Mouse (Mus musculus): ENCODE measurements at regions not wholly inside any gene's neighbourhood (a gene's known extent, or its start where the extent isn't known, plus 50 kb on each side); places are given as distances from the start of the nearest gene placed in this dataset.

- H3K9ac ChIP-seq (ENCODE audit: control insufficient read depth, low read depth, low read length, poor library complexity, severe bottlenecking) = no peak overlapping the region
- no peak overlapping the region for H3K4me3 ChIP-seq (ENCODE audit: control insufficient read depth in 1 of 2, insufficient read depth in 1 of 2, low read depth in 2 of 2, low read length in 2 of 2)
- H3K27ac ChIP-seq (ENCODE audit: control insufficient read depth, low read depth, low read length) = no peak overlapping the region
- H3K27me3 ChIP-seq (ENCODE audit: control insufficient read depth in 1 of 2, insufficient read depth in 2 of 2, low read length in 2 of 2) = no peaks in the 10 kb centered on the region; a peak in 1 of 4 replicates
- no peaks in the 10 kb centered on the region for H3K4me1 ChIP-seq (ENCODE audit: control insufficient read depth in 1 of 2, insufficient read depth in 2 of 2, low read length in 2 of 2)
- no peak for DNase-seq (ENCODE audit: low read depth, low spot score)
- no peaks in the 10 kb centered on the region for H3K79me2 ChIP-seq (ENCODE audit: control insufficient read depth, insufficient read depth, low read length, poor library complexity)
- TF ChIP-seq NELFE (IDR thresholded peaks at IDR 0.05; ENCODE audit: low read depth, low read length) (no peak), TCF12 (IDR thresholded peaks at IDR 0.05; ENCODE audit: low read depth, low read length) (no peak), TBP (IDR thresholded peaks at IDR 0.05; ENCODE audit: low read depth, low read length) (no peak)
- no peaks in the 10 kb centered on the region for H3K36me3 ChIP-seq (ENCODE audit: control insufficient read depth in 1 of 2, insufficient read depth in 2 of 2, low read length in 2 of 2)
- H3K9me3 ChIP-seq (replicated peaks; ENCODE audit: insufficient read depth, low read length) = no peaks in the 10 kb centered on the region
Observed at GRCm38 (mm10) chr14:86489872-86490631, 651.0 kb downstream of the Diaph3 start.

- TF ChIP-seq POLR2AphosphoS5 (IDR thresholded peaks at IDR 0.05; ENCODE audit: borderline replicate concordance, low read depth, low read length) (no peak), MEF2A (IDR thresholded peaks at IDR 0.05; ENCODE audit: extremely low read depth, insufficient replicate concordance, low read depth, low read length, poor library complexity, severe bottlenecking) (no peak), ZNF384 (IDR thresholded peaks at IDR 0.05; ENCODE audit: low read depth, low read length) (no peak), GATA1 (IDR thresholded peaks at IDR 0.05; ENCODE audit: low read depth, low read length) (no peak), E2F4 (IDR thresholded peaks at IDR 0.05; ENCODE audit: borderline replicate concordance, low read depth, low read length) (no peak), BHLHE40 (IDR thresholded peaks at IDR 0.05; ENCODE audit: borderline replicate concordance, low read depth, low read length) (no peak), MXI1 (IDR thresholded peaks at IDR 0.05; ENCODE audit: low read depth, low read length) (no peak), MAX (IDR thresholded peaks at IDR 0.05; ENCODE audit: low read length) (no peak), JUND (IDR thresholded peaks at IDR 0.05; ENCODE audit: low read depth, low read length) (no peak), MYB (IDR thresholded peaks at IDR 0.05; ENCODE audit: low read depth, low read length) (no peak), TBP (IDR thresholded peaks at IDR 0.05; ENCODE audit: low read depth, low read length) (no peak), GABPA (IDR thresholded peaks at IDR 0.05; ENCODE audit: low read depth, low read length) (no peak), HCFC1 (IDR thresholded peaks at IDR 0.05; ENCODE audit: low read depth, low read length) (no peak), SMC3 (IDR thresholded peaks at IDR 0.05; ENCODE audit: low read depth, low read length) (no peak), ZC3H11A (IDR thresholded peaks at IDR 0.05; ENCODE audit: low read depth, low read length) (no peak)
- H3K9ac ChIP-seq (ENCODE audit: control insufficient read depth, low read depth, low read length, poor library complexity, severe bottlenecking) = no peak overlapping the region
- no peaks in the 10 kb centered on the region for H3K9me3 ChIP-seq (replicated peaks; ENCODE audit: insufficient read depth, low read length)
- no peaks in the 10 kb centered on the region for H3K36me3 ChIP-seq (ENCODE audit: control insufficient read depth in 1 of 2, insufficient read depth in 2 of 2, low read length in 2 of 2)
- no peaks in the 10 kb centered on the region for H3K4me1 ChIP-seq (ENCODE audit: control insufficient read depth in 1 of 2, insufficient read depth in 2 of 2, low read length in 2 of 2)
- no peak overlapping the region for H3K4me3 ChIP-seq (ENCODE audit: control insufficient read depth in 1 of 2, insufficient read depth in 1 of 2, low read depth in 2 of 2, low read length in 2 of 2)
- DNase-seq (ENCODE audit: low read depth, low spot score) = no peak
- H3K79me2 ChIP-seq (ENCODE audit: control insufficient read depth, insufficient read depth, low read length, poor library complexity) = no peaks in the 10 kb centered on the region
- H3K27ac ChIP-seq (ENCODE audit: control insufficient read depth, low read depth, low read length) = no peak overlapping the region
- no peaks in the 10 kb centered on the region; a peak in 1 of 4 replicates for H3K27me3 ChIP-seq (ENCODE audit: control insufficient read depth in 1 of 2, insufficient read depth in 2 of 2, low read length in 2 of 2)
Observed at GRCm38 (mm10) chr14:86489044-86489816, 651.8 kb downstream of the Diaph3 start.

Measured in MEL (cell line).